Mouse (Mus musculus) limb, embryonic 13.5 days (tissue): ENCODE data around the gene Arhgef18. TPM values are rescaled to one million over a fixed set of nuclear protein-coding genes. Genes with fewer than 3 reads are reported as not detected.

Experiments
- ATAC-seq: fragments of 200-750 bp; cut with Nextera tagmentation; 2 replicates; pipeline ENCODE4 v1.8.0; 2017; ENCODE audit warnings: low read depth, moderate number of reproducible peaks, moderate TSS enrichment; ENCODE audit not compliant: low FRiP score
- H3K27ac ChIP-seq: fragments of 300-500 bp; sonication (generic); 2 replicates; pipeline ENCODE4 v1.5.1; 2015; ENCODE audit warnings: inconsistent platforms, mild to moderate bottlenecking, moderate library complexity
- H3K27me3 ChIP-seq: fragments of 300-500 bp; sonication (generic); 2 replicates; pipeline ENCODE4 v1.6.1; 2015; ENCODE audit warnings: mild to moderate bottlenecking, inconsistent platforms
- H3K36me3 ChIP-seq: fragments of 300-500 bp; sonication (generic); 2 replicates; pipeline ENCODE4 v1.6.1; 2015; ENCODE audit warnings: inconsistent platforms, mild to moderate bottlenecking, moderate library complexity
- H3K4me1 ChIP-seq: fragments of 300-500 bp; sonication (generic); 2 replicates; pipeline ENCODE4 v1.6.1; 2015; ENCODE audit warnings: inconsistent platforms
- H3K4me2 ChIP-seq: fragments of 300-500 bp; sonication (generic); replicated peaks from 2 replicates; pipeline ENCODE4 v1.6.1; 2015; ENCODE audit warnings: inconsistent platforms, mild to moderate bottlenecking, moderate library complexity
- H3K4me3 ChIP-seq: fragments of 300-500 bp; sonication (generic); 2 replicates; pipeline ENCODE4 v1.5.1; 2015; ENCODE audit warnings: moderate library complexity, mild to moderate bottlenecking, inconsistent platforms
- H3K9ac ChIP-seq: fragments of 300-500 bp; sonication (generic); 2 replicates; pipeline ENCODE4 v1.6.1; 2015; ENCODE audit warnings: mild to moderate bottlenecking, inconsistent platforms
- H3K9me3 ChIP-seq: fragments of 300-500 bp; sonication (generic); 2 replicates; pipeline ENCODE4 v1.6.1; 2016; ENCODE audit warnings: inconsistent platforms
- WGBS: fragments of 180-500 bp; shearing (Covaris S2); methylation state at CpG from one replicate; pipeline ENCODE4 v1.1.7; 2015; 5-methylcytosine and 5-hydroxymethylcytosine counted together
- polyA plus RNA-seq: library from polyadenylated mRNA; unstranded; fragments of >200 nt; fragmentation: Nextera tagmentation; extraction: Ambion mirVana; gene quantifications from 2 replicates; pipeline ENCODE4 v1.2.1, GENCODE M21; 2015

Arhgef18 gene
- polyA plus RNA-seq, 1 experiment from 2014 or later, result 10.4 TPM

GRCm38 (mm10) chr8:3367086-3367485 is 25.7 kb upstream of the Arhgef18 start:
- H3K27ac ChIP-seq, result no peak overlapping the region
- no peaks in the 10 kb centered on the region for H3K36me3 ChIP-seq
- WGBS, result 91% methylated on average over 5 of the region's 5 CpGs
- H3K4me1 ChIP-seq, result no peaks in the 10 kb centered on the region
- H3K9ac ChIP-seq, result no peak overlapping the region
- no peak overlapping the region for H3K4me2 ChIP-seq
- no peak overlapping the region for H3K4me3 ChIP-seq
- H3K27me3 ChIP-seq, result no peaks in the 10 kb centered on the region
- no peaks in the 10 kb centered on the region for H3K9me3 ChIP-seq
- no peak for ATAC-seq

DNA sequence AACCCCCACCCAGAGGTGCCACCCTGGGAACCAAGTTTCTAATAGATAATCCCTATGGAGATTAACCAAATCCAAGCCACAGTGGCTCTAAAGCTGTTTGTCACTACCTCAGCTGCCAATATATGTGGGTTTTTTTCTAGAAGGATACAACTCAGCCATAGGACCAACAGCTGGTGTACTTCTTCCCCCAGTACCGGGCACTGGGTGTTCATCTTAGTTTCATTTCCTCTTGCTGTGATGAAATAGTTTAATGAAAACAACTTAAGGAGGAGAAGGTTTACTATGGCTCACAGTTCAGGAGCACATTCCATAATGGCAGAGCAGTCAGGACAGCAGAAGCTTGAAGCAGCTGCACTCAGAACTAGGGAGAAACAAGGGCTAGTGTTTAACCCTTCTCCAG is 24.7 kb upstream of the Arhgef18 start:
- 82% methylated on average over 1 of the region's 1 CpGs for WGBS

GRCm38 (mm10) chr8:3375748-3376147 is 17.1 kb upstream of the Arhgef18 start:
- Histone ChIP-seq H3K4me3 (no peak overlapping the region), H3K9me3 (no peaks in the 10 kb centered on the region), H3K4me2 (no peak overlapping the region), H3K27me3 (no peaks in the 10 kb centered on the region), H3K4me1 (no peaks in the 10 kb centered on the region), H3K9ac (no peak overlapping the region), H3K36me3 (no peaks in the 10 kb centered on the region), H3K27ac (no peak overlapping the region)
- no peak for ATAC-seq

More for the DNA sequence above, 24.7 kb upstream of the Arhgef18 start:
- no peak for ATAC-seq
- no peak overlapping the region for H3K27ac ChIP-seq
- no peak overlapping the region for H3K9ac ChIP-seq
- H3K4me2 ChIP-seq, result no peak overlapping the region
- no peak overlapping the region for H3K4me3 ChIP-seq
- no peaks in the 10 kb centered on the region for H3K27me3 ChIP-seq
- H3K4me1 ChIP-seq, result no peaks in the 10 kb centered on the region
- no peaks in the 10 kb centered on the region for H3K36me3 ChIP-seq
- H3K9me3 ChIP-seq, result no peaks in the 10 kb centered on the region

DNA sequence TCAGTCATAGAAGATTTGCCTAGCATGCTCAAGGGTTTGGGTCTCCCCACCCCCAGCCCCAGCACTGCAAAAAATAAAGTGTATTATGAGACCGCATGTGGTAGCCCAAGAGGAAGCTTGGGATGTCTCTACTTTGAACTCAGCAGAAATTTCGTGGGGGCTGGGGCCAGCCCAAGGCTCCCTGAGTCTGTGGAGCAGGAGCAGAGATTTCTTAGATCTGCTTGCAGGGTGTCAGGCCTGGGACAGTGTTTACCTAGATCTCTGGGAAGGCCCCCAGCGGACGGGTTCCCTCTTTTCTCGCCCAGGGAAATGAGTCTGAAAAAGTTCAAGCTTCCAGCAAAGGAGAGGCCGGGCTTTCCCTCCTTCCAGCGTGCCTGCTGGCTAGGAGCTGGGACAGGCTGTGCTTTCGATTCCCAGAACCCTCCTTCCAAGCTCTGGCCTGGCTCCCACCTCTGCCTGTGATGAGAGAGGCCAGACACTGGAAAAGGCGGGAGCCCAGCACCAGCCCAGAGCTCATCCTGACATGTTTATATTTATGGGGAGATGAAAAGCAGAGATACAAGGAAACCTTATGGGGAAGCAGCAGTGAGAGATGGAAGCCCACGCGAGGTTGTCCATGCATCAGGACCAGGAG is 16.0 kb upstream of the Arhgef18 start:
- WGBS, result 39% methylated on average over 11 of the region's 11 CpGs

GRCm38 (mm10) chr8:3387286-3387685 is 5.5 kb upstream of the Arhgef18 start:
- Histone ChIP-seq H3K27ac (no peak overlapping the region), H3K4me2 (no peak overlapping the region), H3K27me3 (0 out of 2 replicates have a peak, but pooled peaks cover 4% of the 10 kb centered on the region), H3K9me3 (no peaks in the 10 kb centered on the region), H3K4me3 (no peak overlapping the region), H3K4me1 (peaks cover 2% of the 10 kb centered on the region; the same call in 1 of the 2 replicates), H3K36me3 (no peaks in the 10 kb centered on the region), H3K9ac (no peak overlapping the region)
- ATAC-seq, result no peak; the same call in 1 of the 2 replicates
- 44% methylated on average over 6 of the region's 6 CpGs for WGBS

More for the DNA sequence above, 16.0 kb upstream of the Arhgef18 start:
- no peaks in the 10 kb centered on the region for H3K27me3 ChIP-seq
- H3K36me3 ChIP-seq, result no peaks in the 10 kb centered on the region
- no peak for ATAC-seq
- no peaks in the 10 kb centered on the region for H3K4me1 ChIP-seq
- H3K4me3 ChIP-seq, result no peak overlapping the region
- no peak overlapping the region for H3K4me2 ChIP-seq
- H3K9ac ChIP-seq, result no peak overlapping the region
- H3K9me3 ChIP-seq, result no peaks in the 10 kb centered on the region
- no peak overlapping the region for H3K27ac ChIP-seq

DNA sequence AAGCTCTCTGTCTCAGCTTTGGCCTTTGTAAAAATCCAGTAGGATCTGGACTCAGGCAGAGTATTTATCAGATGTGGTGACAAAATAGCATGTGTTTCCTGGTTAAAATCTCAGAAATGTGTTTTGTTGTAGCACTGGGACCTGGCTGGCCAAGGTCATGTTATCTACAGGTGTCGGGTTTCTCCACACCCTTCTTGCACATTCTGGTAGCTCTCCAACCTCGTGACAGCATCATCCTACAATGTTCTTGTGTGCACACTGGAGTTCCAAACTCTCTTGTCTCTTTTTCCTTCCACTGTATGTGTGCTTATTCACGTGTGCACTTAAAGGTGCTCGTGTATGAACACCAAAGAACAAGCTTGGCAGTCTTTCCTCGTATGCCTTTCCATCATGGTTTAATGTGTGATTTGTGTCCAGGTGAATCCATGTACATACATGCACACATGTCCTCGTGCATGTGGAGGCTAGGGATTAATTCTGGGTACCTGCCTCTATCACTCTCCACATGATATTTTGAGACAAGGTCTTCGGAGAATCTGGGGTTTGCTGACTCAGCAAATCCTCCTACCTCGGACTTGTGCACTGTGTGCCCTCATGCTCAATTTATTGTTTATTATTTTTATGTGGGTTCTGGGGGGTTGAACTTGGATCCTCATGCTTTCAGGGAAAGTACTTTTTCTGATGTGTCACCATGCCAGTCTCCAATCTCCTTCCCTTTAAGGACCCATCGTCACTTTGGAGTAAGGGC is 4.0 kb upstream of the Arhgef18 start:
- H3K27ac ChIP-seq, result no peak overlapping the region
- WGBS, result 72% methylated on average over 9 of the region's 9 CpGs

DNA sequence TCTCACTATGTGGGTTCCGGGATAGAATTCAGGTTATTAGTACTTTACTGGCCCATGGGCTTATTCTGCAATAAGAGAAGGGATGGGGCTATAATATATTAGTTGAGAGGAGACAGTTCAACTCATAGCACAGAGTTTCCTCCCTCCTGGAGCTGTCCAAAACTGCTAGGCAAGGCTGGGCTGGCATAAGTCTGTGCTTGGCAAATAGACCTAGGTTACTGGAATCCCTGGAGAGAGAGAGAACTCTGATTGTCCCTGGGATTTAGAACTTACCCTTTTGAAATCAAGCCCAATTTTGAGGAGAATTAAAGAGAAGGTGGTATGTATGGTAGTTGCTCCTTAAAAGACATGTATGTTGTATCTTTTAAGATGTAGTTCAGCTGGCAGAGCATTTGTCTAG is 3.3 kb upstream of the Arhgef18 start:
- H3K4me3 ChIP-seq, result no peak overlapping the region
- H3K27ac ChIP-seq, result no peak overlapping the region
- 89% methylated on average over 1 of the region's 1 CpGs for WGBS
- H3K9me3 ChIP-seq, result no peaks in the 10 kb centered on the region
- no peak overlapping the region for H3K4me2 ChIP-seq
- H3K27me3 ChIP-seq, result 0 out of 2 replicates have a peak, but pooled peaks cover 3% of the 10 kb centered on the region
- peaks cover 15% of the 10 kb centered on the region for H3K4me1 ChIP-seq
- ATAC-seq, result no peak
- no peak overlapping the region for H3K9ac ChIP-seq
- H3K36me3 ChIP-seq, result no peaks in the 10 kb centered on the region

More for the DNA sequence above, 4.0 kb upstream of the Arhgef18 start:
- H3K4me1 ChIP-seq, result peaks cover 8% of the 10 kb centered on the region
- H3K4me3 ChIP-seq, result no peak overlapping the region
- H3K4me2 ChIP-seq, result no peak overlapping the region
- no peak for ATAC-seq
- no peak overlapping the region for H3K9ac ChIP-seq
- H3K9me3 ChIP-seq, result no peaks in the 10 kb centered on the region
- 0 out of 2 replicates have a peak, but pooled peaks cover 4% of the 10 kb centered on the region for H3K27me3 ChIP-seq
- H3K36me3 ChIP-seq, result no peaks in the 10 kb centered on the region

- H3K27ac ChIP-seq, result no peak overlapping the region
- H3K9me3 ChIP-seq, result no peaks in the 10 kb centered on the region
- H3K4me3 ChIP-seq, result peak overlapping the region; percentile 83
- 55% methylated on average over 4 of the region's 4 CpGs for WGBS
- no peak for ATAC-seq
- peak overlapping the region; percentile 84 for H3K4me2 ChIP-seq
- peaks cover 23% of the 10 kb centered on the region for H3K4me1 ChIP-seq
- H3K36me3 ChIP-seq, result peaks cover 8% of the 10 kb centered on the region; the same call in 1 of the 2 replicates
- no peaks in the 10 kb centered on the region for H3K27me3 ChIP-seq
- H3K9ac ChIP-seq, result peak overlapping the region; percentile 82
These were observed 513 bp upstream of the Arhgef18 start for GRCm38 (mm10) chr8:3392293-3392692.

DNA sequence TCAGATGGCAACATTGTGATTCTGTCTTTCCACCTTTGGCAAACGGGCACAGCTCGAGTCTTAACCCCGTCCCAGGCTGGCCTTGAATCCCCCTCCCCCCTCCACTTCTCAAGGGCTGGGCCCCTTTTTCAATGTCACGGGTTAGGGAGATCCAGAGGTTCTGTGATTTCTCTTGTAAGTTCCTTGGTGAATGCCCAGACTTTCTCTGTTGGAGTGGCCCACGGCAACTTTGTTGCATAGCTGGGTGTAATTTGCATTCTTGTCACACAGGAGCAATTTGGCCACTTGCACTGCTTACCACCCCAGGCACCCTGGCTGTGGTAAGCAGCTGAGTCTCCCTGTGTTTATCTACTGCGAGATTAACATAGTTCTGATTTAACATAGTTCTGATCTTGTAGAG is 1.8 kb downstream of the Arhgef18 start:
- H3K36me3 ChIP-seq, result peaks cover 20% of the 10 kb centered on the region
- 23% methylated on average over 6 of the region's 6 CpGs for WGBS
- peak overlapping the region; percentile 84 for H3K4me2 ChIP-seq
- peak overlapping the region; percentile 10; the same call in 1 of the 2 replicates for H3K27ac ChIP-seq
- ATAC-seq, result no peak
- H3K9ac ChIP-seq, result peak overlapping the region; percentile 54
- peaks cover 23% of the 10 kb centered on the region for H3K4me1 ChIP-seq
- H3K9me3 ChIP-seq, result no peaks in the 10 kb centered on the region
- peak overlapping the region; percentile 17; the same call in 1 of the 2 replicates for H3K4me3 ChIP-seq
- H3K27me3 ChIP-seq, result no peaks in the 10 kb centered on the region

- no peaks in the 10 kb centered on the region for H3K27me3 ChIP-seq
- peaks cover 23% of the 10 kb centered on the region for H3K4me1 ChIP-seq
- peaks cover 24% of the 10 kb centered on the region for H3K36me3 ChIP-seq
- H3K27ac ChIP-seq, result no peak overlapping the region; the same call in 1 of the 2 replicates
- peak overlapping the region; percentile 54; the same call in 1 of the 2 replicates for H3K9ac ChIP-seq
- whole genome bisulfite sequencing, result 26% methylated on average over 4 of the region's 4 CpGs
- no peak overlapping the region for H3K4me3 ChIP-seq
- peak overlapping the region; percentile 84 for H3K4me2 ChIP-seq
- no peaks in the 10 kb centered on the region for H3K9me3 ChIP-seq
- ATAC-seq, result no peak
These were observed 2.4 kb downstream of the Arhgef18 start for GRCm38 (mm10) chr8:3395246-3395645.

- ATAC-seq, result no peak
- no peak overlapping the region for H3K4me2 ChIP-seq
- peaks cover 19% of the 10 kb centered on the region for H3K4me1 ChIP-seq
- H3K36me3 ChIP-seq, result peaks cover 38% of the 10 kb centered on the region
- H3K9me3 ChIP-seq, result no peaks in the 10 kb centered on the region
- WGBS, result 93% methylated on average over 3 of the region's 3 CpGs
- no peak overlapping the region for H3K4me3 ChIP-seq
- H3K27ac ChIP-seq, result no peak overlapping the region
- H3K9ac ChIP-seq, result no peak overlapping the region
- no peaks in the 10 kb centered on the region for H3K27me3 ChIP-seq
These were observed 4.8 kb downstream of the Arhgef18 start for GRCm38 (mm10) chr8:3397597-3397996.

DNA sequence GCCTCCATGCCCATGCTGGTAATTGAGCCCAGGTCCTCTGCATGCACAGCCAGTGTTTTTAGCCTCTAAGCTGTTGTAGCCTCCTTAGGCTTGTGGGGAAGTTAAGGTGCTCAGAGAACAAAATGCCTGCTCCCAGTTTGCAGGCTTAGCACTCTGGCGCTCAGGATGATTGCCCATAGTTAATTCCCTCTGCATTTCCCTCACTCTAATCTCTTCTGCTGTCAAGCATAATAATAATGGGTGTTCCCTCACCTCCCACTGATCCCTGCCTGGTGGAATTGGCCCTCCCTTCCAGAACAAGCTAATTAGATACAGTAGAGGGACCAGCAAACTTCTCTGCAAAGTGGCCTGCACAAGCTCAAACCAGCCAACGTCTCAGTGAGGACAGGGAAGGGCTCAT is 7.7 kb downstream of the Arhgef18 start:
- WGBS, result 42% methylated on average over 2 of the region's 2 CpGs
- ATAC-seq, result no peak
- Histone ChIP-seq H3K9ac (no peak overlapping the region), H3K4me2 (no peak overlapping the region), H3K9me3 (no peaks in the 10 kb centered on the region), H3K4me1 (no peaks in the 10 kb centered on the region), H3K36me3 (peaks cover 44% of the 10 kb centered on the region), H3K27me3 (no peaks in the 10 kb centered on the region), H3K4me3 (no peak overlapping the region), H3K27ac (no peak overlapping the region)
